Mouse (Mus musculus) thymus, adult 2 months (tissue): ENCODE measurements around the gene Dll1. TPM values are rescaled to one million over a fixed set of nuclear protein-coding genes. Genes with fewer than 3 reads are reported as not detected.

Experiments used
- DNase-seq: peaks from one replicate; pipeline ENCODE4 v3.0.0; 2021
- H3K27ac ChIP-seq: fragments of 200-500 bp; 2 replicates; pipeline ENCODE4 v1.5.1; 2012; ENCODE audit warnings: low read length, control low read depth; ENCODE audit not compliant: control insufficient read depth, insufficient read depth
- H3K27me3 ChIP-seq: fragments of 200-500 bp; 2 replicates; pipeline ENCODE4 v1.6.1; 2012; ENCODE audit warnings: mild to moderate bottlenecking, low read length, moderate library complexity, mixed read lengths; ENCODE audit not compliant: control insufficient read depth, insufficient read depth
- H3K36me3 ChIP-seq: fragments of 200-500 bp; 2 replicates; pipeline ENCODE4 v1.6.1; 2012; ENCODE audit warnings: mild to moderate bottlenecking, low read length, moderate library complexity; ENCODE audit not compliant: control insufficient read depth, insufficient read depth
- H3K4me1 ChIP-seq: fragments of 200-500 bp; replicated peaks from 2 replicates; pipeline ENCODE4 v1.6.1; 2012; ENCODE audit warnings: low read length; ENCODE audit not compliant: control insufficient read depth, insufficient read depth
- H3K4me3 ChIP-seq: fragments of 200-500 bp; 2 replicates; pipeline ENCODE4 v1.5.1; 2012; ENCODE audit warnings: mild to moderate bottlenecking, low read length, control low read depth, moderate library complexity; ENCODE audit not compliant: control insufficient read depth, insufficient read depth
- CTCF ChIP-seq: fragments of 200-500 bp; IDR thresholded peaks from 2 replicates; pipeline ENCODE4 v1.5.1; 2012; ENCODE audit warnings: mild to moderate bottlenecking, control low read depth, low read length, moderate library complexity, borderline replicate concordance; ENCODE audit not compliant: control insufficient read depth, poor library complexity, insufficient read depth; ENCODE audit errors: extremely low read depth
- POLR2A ChIP-seq: fragments of 200-500 bp; IDR thresholded peaks from 2 replicates; pipeline ENCODE4 v1.6.1; 2012; ENCODE audit warnings: mild to moderate bottlenecking, low read length, control low read depth, moderate library complexity; ENCODE audit not compliant: control insufficient read depth, poor library complexity, insufficient read depth; ENCODE audit errors: extremely low read depth
- WGBS: fragments of 180-500 bp; shearing (Covaris S2); methylation state at CpG from one replicate; pipeline ENCODE4 v1.1.7; 2018; 5-methylcytosine and 5-hydroxymethylcytosine counted together
- polyA plus RNA-seq: library from polyadenylated mRNA; depleted of rRNA; stranded (reverse); fragments of >200 nt; gene quantifications from 2 replicates; pipeline ENCODE4 v1.2.3, GENCODE M21; 2012

The Dll1 gene
- polyA plus RNA-seq, 1 experiment, result 9.8 TPM

- WGBS, result 1% methylated on average over 31 of the region's 31 CpGs
- DNase-seq, result peak; percentile 82
Observed at GRCm38 (mm10) chr17:15395997-15396675, 19.5 kb upstream of the Dll1 start, which contains the start of gene Fam120b. Fam120b (plus strand) TSS chr17:15396202.

GRCm38 (mm10) chr17:15389356-15389755, 12.7 kb upstream of the Dll1 start:
- TF ChIP-seq POLR2A (no peak), CTCF (no peak)
- H3K27me3 ChIP-seq, result no peaks in the 10 kb centered on the region
- 86% methylated on average over 8 of the region's 8 CpGs for WGBS
- DNase-seq, result no peak
- no peak overlapping the region for H3K27ac ChIP-seq
- no peaks in the 10 kb centered on the region for H3K4me1 ChIP-seq
- H3K36me3 ChIP-seq, result no peaks in the 10 kb centered on the region
- H3K4me3 ChIP-seq, result no peak overlapping the region

More at GRCm38 (mm10) chr17:15395997-15396675, 19.5 kb upstream of the Dll1 start, which contains the start of gene Fam120b:
- Histone ChIP-seq H3K4me1 (peaks cover 4% of the 10 kb centered on the region), H3K4me3 (peak within 1 kb of the TSS; percentile 56), H3K27ac (no peak within 1 kb of the TSS), H3K36me3 (no peaks in the 10 kb centered on the region), H3K27me3 (no peaks in the 10 kb centered on the region)
- TF ChIP-seq POLR2A (no peak), CTCF (no peak)

GRCm38 (mm10) chr17:15388892-15389291, 12.2 kb upstream of the Dll1 start:
- H3K27me3 ChIP-seq, result no peaks in the 10 kb centered on the region
- DNase-seq, result no peak
- no peaks in the 10 kb centered on the region for H3K4me1 ChIP-seq
- H3K27ac ChIP-seq, result no peak overlapping the region
- H3K36me3 ChIP-seq, result no peaks in the 10 kb centered on the region
- H3K4me3 ChIP-seq, result no peak overlapping the region
- 89% methylated on average over 4 of the region's 4 CpGs for WGBS
- no peak for TF ChIP-seq POLR2A

GRCm38 (mm10) chr17:15383360-15383759, 6.7 kb upstream of the Dll1 start:
- H3K4me3 ChIP-seq, result no peak overlapping the region
- H3K27ac ChIP-seq, result no peak overlapping the region
- 98% methylated on average over 5 of the region's 5 CpGs for WGBS
- H3K36me3 ChIP-seq, result no peaks in the 10 kb centered on the region
- no peak for DNase-seq
- H3K27me3 ChIP-seq, result peaks cover 14% of the 10 kb centered on the region; the same call in 1 of the 2 replicates
- TF ChIP-seq CTCF (no peak), POLR2A (no peak)
- H3K4me1 ChIP-seq, result no peaks in the 10 kb centered on the region

GRCm38 (mm10) chr17:15381869-15382660, 5.4 kb upstream of the Dll1 start:
- no peak for DNase-seq
- H3K27me3 ChIP-seq, result peaks cover 18% of the 10 kb centered on the region
- H3K4me3 ChIP-seq, result no peak overlapping the region
- H3K36me3 ChIP-seq, result no peaks in the 10 kb centered on the region
- TF ChIP-seq CTCF (no peak), POLR2A (no peak)
- no peaks in the 10 kb centered on the region for H3K4me1 ChIP-seq
- 65% methylated on average over 7 of the region's 7 CpGs for WGBS
- H3K27ac ChIP-seq, result no peak overlapping the region

- no peak for TF ChIP-seq POLR2A
- no peak for TF ChIP-seq CTCF
- no peaks in the 10 kb centered on the region for H3K36me3 ChIP-seq
- 44% methylated on average over 22 of the region's 22 CpGs for WGBS
- no peak for DNase-seq
- peaks cover 25% of the 10 kb centered on the region for H3K27me3 ChIP-seq
- peaks cover 5% of the 10 kb centered on the region; the same call in 1 of the 2 replicates for H3K4me1 ChIP-seq
- H3K27ac ChIP-seq, result no peak overlapping the region
- no peak overlapping the region for H3K4me3 ChIP-seq
Observed at GRCm38 (mm10) chr17:15381092-15381860, 4.6 kb upstream of the Dll1 start.
